22 mouse cellular contexts compared by ENCODE assay signal in the genomic region with DNA sequence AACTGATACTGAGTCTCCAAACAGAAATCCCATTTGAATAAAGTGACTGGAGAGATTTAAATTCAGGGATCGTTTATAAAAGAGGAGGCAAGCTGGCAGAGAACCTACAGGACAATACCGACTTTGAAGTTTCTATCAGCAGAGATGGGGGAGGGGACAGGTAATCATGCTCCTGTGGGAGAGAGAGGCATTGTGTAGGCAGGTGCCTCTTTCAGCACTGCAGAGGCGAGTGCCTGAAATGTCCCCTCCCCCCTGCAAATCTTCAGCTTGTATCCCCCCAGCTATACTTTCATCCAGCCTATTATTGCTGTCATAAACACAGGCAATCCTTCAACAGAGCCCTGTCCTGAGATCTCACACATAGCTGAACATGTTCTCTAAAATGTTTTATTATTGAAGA. TPM values are rescaled to one million over a fixed set of nuclear protein-coding genes. Genes with fewer than 3 reads are reported as not detected.
DNase-seq lines count a peak whose midpoint lies in the region; ATAC-seq and TF ChIP-seq lines count a peak whose summit lies in the region.
"Had no signal": no experiment of that assay in that cellular context is flagged by ENCODE, and none has a peak within 500 bp of the region (broad histone marks: within the 10 kb centered on the region; RNA-seq: fewer than 3 reads in every experiment).

No protein-coding gene starts in this region.

- H3K36me3 ChIP-seq in intestine, embryonic 15.5 days, result no peaks in the 10 kb centered on the region
- H3K36me3 ChIP-seq in intestine, postnatal 0 days (ENCODE audit: control insufficient read depth, insufficient read depth), result no peaks in the 10 kb centered on the region; the same call in 1 of the 2 replicates
- H3K36me3 ChIP-seq in midbrain, embryonic 13.5 days, result peaks cover 40% of the 10 kb centered on the region
- H3K36me3 ChIP-seq in midbrain, embryonic 11.5 days (ENCODE audit: control insufficient read depth, insufficient read depth, low read length), result peaks cover 3% of the 10 kb centered on the region; the same call in 1 of the 2 replicates
- peaks cover 11% of the 10 kb centered on the region; the same call in 1 of the 2 replicates for H3K36me3 ChIP-seq in midbrain, embryonic 15.5 days (replicated peaks)
- H3K36me3 ChIP-seq in midbrain, postnatal 0 days (ENCODE audit: insufficient read depth, low read length), result peaks cover 6% of the 10 kb centered on the region; the same call in 1 of the 2 replicates
- H3K36me3 ChIP-seq: embryonic facial prominence, embryonic 15.5 days had no signal

- H3K4me3 ChIP-seq in intestine, embryonic 15.5 days (replicated peaks), result no peak overlapping the region
- no peak overlapping the region for H3K4me3 ChIP-seq in intestine, postnatal 0 days (ENCODE audit: low read depth, low read length)
- no peak overlapping the region for H3K4me3 ChIP-seq in midbrain, embryonic 13.5 days (replicated peaks)
- no peak overlapping the region for H3K4me3 ChIP-seq in midbrain, embryonic 11.5 days (ENCODE audit: low read depth, low read length)
- no peak overlapping the region for H3K4me3 ChIP-seq in midbrain, embryonic 15.5 days
- no peak overlapping the region for H3K4me3 ChIP-seq in midbrain, postnatal 0 days (ENCODE audit: low read depth, low read length)
- H3K4me3 ChIP-seq: embryonic facial prominence, embryonic 15.5 days; erythroblast, embryonic 14.5 days; forebrain, embryonic 10.5 days; heart, adult 2 months; heart, embryonic 12.5 days; hindbrain, embryonic 10.5 days had no signal

- H3K4me2 ChIP-seq in intestine, embryonic 15.5 days (replicated peaks), result no peak overlapping the region
- H3K4me2 ChIP-seq in intestine, postnatal 0 days (replicated peaks; ENCODE audit: low read depth), result no peak overlapping the region
- no peak overlapping the region for H3K4me2 ChIP-seq in midbrain, embryonic 13.5 days (replicated peaks)
- H3K4me2 ChIP-seq in midbrain, embryonic 11.5 days, result no peak overlapping the region
- H3K4me2 ChIP-seq in midbrain, embryonic 15.5 days, result no peak overlapping the region
- no peak overlapping the region for H3K4me2 ChIP-seq in midbrain, postnatal 0 days (ENCODE audit: low read depth, low read length, poor library complexity, severe bottlenecking)
- H3K4me2 ChIP-seq: embryonic facial prominence, embryonic 15.5 days; heart, embryonic 12.5 days; hindbrain, embryonic 14.5 days had no signal

- H3K27me3 ChIP-seq in intestine, embryonic 15.5 days (replicated peaks), result no peaks in the 10 kb centered on the region
- H3K27me3 ChIP-seq in intestine, postnatal 0 days (replicated peaks; ENCODE audit: control insufficient read depth, insufficient read depth, low read length), result no peaks in the 10 kb centered on the region
- H3K27me3 ChIP-seq in midbrain, embryonic 13.5 days, result no peaks in the 10 kb centered on the region
- no peaks in the 10 kb centered on the region for H3K27me3 ChIP-seq in midbrain, embryonic 11.5 days (ENCODE audit: control insufficient read depth, insufficient read depth, low read length)
- no peaks in the 10 kb centered on the region for H3K27me3 ChIP-seq in midbrain, embryonic 15.5 days (replicated peaks)
- H3K27me3 ChIP-seq in midbrain, postnatal 0 days (ENCODE audit: insufficient read depth, low read length), result no peaks in the 10 kb centered on the region
- H3K27me3 ChIP-seq: embryonic facial prominence, embryonic 15.5 days; heart, embryonic 12.5 days had no signal

- no peak overlapping the region for H3K27ac ChIP-seq in intestine, embryonic 15.5 days
- H3K27ac ChIP-seq in intestine, postnatal 0 days (ENCODE audit: low read depth, low read length), result no peak overlapping the region; the same call in 1 of the 2 replicates
- no peak overlapping the region for H3K27ac ChIP-seq in midbrain, embryonic 13.5 days
- H3K27ac ChIP-seq in midbrain, embryonic 11.5 days (ENCODE audit: low read depth, low read length), result no peak overlapping the region
- H3K27ac ChIP-seq in midbrain, embryonic 15.5 days, result peak overlapping the region; percentile 50; the same call in 1 of the 2 replicates
- no peak overlapping the region for H3K27ac ChIP-seq in midbrain, postnatal 0 days (ENCODE audit: low read depth, low read length)
- H3K27ac ChIP-seq: embryonic facial prominence, embryonic 15.5 days; forebrain, embryonic 10.5 days; heart, adult 2 months; hindbrain, embryonic 10.5 days had no signal

- DNase-seq in midbrain, embryonic 11.5 days (ENCODE audit: low spot score, missing footprints), result no peak
- DNase-seq in midbrain, postnatal 0 days (ENCODE audit: low spot score), result no peak
- no peak for DNase-seq in natural killer cell, adult 2 months (ENCODE audit: low spot score in 2 of 2)
- DNase-seq: adrenal gland, adult 2 months; adrenal gland, postnatal 25 days; cerebellum, adult 11 months; cerebellum, adult 8-10 months; cerebellum, postnatal 14 days; embryo, embryonic 11 days; gastrocnemius, postnatal 10 days; heart, adult 2 months had no signal

- no peaks in the 10 kb centered on the region; the same call in 1 of the 2 replicates for H3K4me1 ChIP-seq in intestine, embryonic 15.5 days (replicated peaks)
- H3K4me1 ChIP-seq in intestine, postnatal 0 days (replicated peaks; ENCODE audit: control insufficient read depth, insufficient read depth, low read length), result peaks cover 6% of the 10 kb centered on the region; the same call in 1 of the 2 replicates
- H3K4me1 ChIP-seq in midbrain, embryonic 13.5 days (replicated peaks), result peaks cover 14% of the 10 kb centered on the region
- 0 out of 2 replicates have a peak, but pooled peaks cover 2% of the 10 kb centered on the region for H3K4me1 ChIP-seq in midbrain, embryonic 11.5 days (ENCODE audit: control insufficient read depth, insufficient read depth, low read length)
- H3K4me1 ChIP-seq in midbrain, embryonic 15.5 days, result peaks cover 10% of the 10 kb centered on the region; the same call in 1 of the 2 replicates
- H3K4me1 ChIP-seq in midbrain, postnatal 0 days (ENCODE audit: insufficient read depth, low read length), result no peaks in the 10 kb centered on the region

- no peak for TF ChIP-seq CTCF in intestine, postnatal 0 days (IDR thresholded peaks at IDR 0.05; ENCODE audit: low read depth)
- no peak for TF ChIP-seq CTCF in midbrain, postnatal 0 days (IDR thresholded peaks at IDR 0.05)

- 35% methylated on average over 3 of the region's 3 CpGs for WGBS in intestine, embryonic 15.5 days
- 23% methylated on average over 3 of the region's 3 CpGs for WGBS in intestine, postnatal 0 days
- 26% methylated on average over 3 of the region's 3 CpGs for WGBS in midbrain, embryonic 13.5 days
- 42% methylated on average over 3 of the region's 3 CpGs for WGBS in midbrain, embryonic 11.5 days
- 32% methylated on average over 3 of the region's 3 CpGs for WGBS in midbrain, embryonic 15.5 days
- 22% methylated on average over 3 of the region's 3 CpGs for WGBS in midbrain, postnatal 0 days

- no peak overlapping the region for H3K9ac ChIP-seq in intestine, embryonic 15.5 days
- no peak overlapping the region for H3K9ac ChIP-seq in intestine, postnatal 0 days (ENCODE audit: low read depth, low read length)
- H3K9ac ChIP-seq in midbrain, embryonic 13.5 days (replicated peaks), result no peak overlapping the region
- no peak overlapping the region for H3K9ac ChIP-seq in midbrain, embryonic 11.5 days (ENCODE audit: low read length)
- H3K9ac ChIP-seq in midbrain, embryonic 15.5 days, result no peak overlapping the region
- H3K9ac ChIP-seq in midbrain, postnatal 0 days (replicated peaks; ENCODE audit: low read length, poor library complexity, severe bottlenecking), result no peak overlapping the region
- H3K9ac ChIP-seq: embryonic facial prominence, embryonic 15.5 days; heart, embryonic 12.5 days; hindbrain, embryonic 14.5 days had no signal

- peak; percentile 22; the same call in 1 of the 2 replicates for ATAC-seq in intestine, embryonic 15.5 days
- no peak for ATAC-seq in intestine, postnatal 0 days
- ATAC-seq in midbrain, embryonic 13.5 days, result peak; percentile 59; the same call in 1 of the 2 replicates
- ATAC-seq in midbrain, embryonic 11.5 days (ENCODE audit: low FRiP score), result no peak
- peak; percentile 71 for ATAC-seq in midbrain, embryonic 15.5 days (replicated peaks)
- 0 out of 2 replicates have a peak, but pooled peaks have one; percentile 20 for ATAC-seq in midbrain, postnatal 0 days (ENCODE audit: low FRiP score)
- ATAC-seq: forebrain, embryonic 16.5 days had no signal

- no peaks in the 10 kb centered on the region for H3K9me3 ChIP-seq in intestine, embryonic 15.5 days
- no peaks in the 10 kb centered on the region for H3K9me3 ChIP-seq in intestine, postnatal 0 days (ENCODE audit: control insufficient read depth)
- no peaks in the 10 kb centered on the region for H3K9me3 ChIP-seq in midbrain, embryonic 13.5 days
- no peaks in the 10 kb centered on the region for H3K9me3 ChIP-seq in midbrain, embryonic 11.5 days (ENCODE audit: control insufficient read depth, low read length)
- no peaks in the 10 kb centered on the region for H3K9me3 ChIP-seq in midbrain, embryonic 15.5 days
- H3K9me3 ChIP-seq in midbrain, postnatal 0 days (ENCODE audit: low read length), result no peaks in the 10 kb centered on the region
- H3K9me3 ChIP-seq: embryonic facial prominence, embryonic 15.5 days; forebrain, embryonic 10.5 days; heart, embryonic 12.5 days; hindbrain, embryonic 10.5 days had no signal

RNA-seq across cellular contexts. Expression of a gene that starts 43.4 kb away (rescaled TPM):
- 3.2 and 3.3 TPM in 2 replicates for polyA plus RNA-seq in intestine, embryonic 15.5 days (2015; fragmentation: Nextera tagmentation; extraction: Ambion mirVana)
- polyA plus RNA-seq in intestine, postnatal 0 days (2015; fragmentation: Nextera tagmentation; extraction: Ambion mirVana), result 3.4 and 3.8 TPM in 2 replicates
- 15.3 and 15.8 TPM in 2 replicates for polyA plus RNA-seq in midbrain, embryonic 13.5 days (2015; fragmentation: Nextera tagmentation; extraction: Ambion mirVana)
- polyA plus RNA-seq in midbrain, embryonic 11.5 days (2014; fragmentation: Nextera tagmentation; extraction: Ambion mirVana), result 14.0 and 18.5 TPM in 2 replicates
- polyA plus RNA-seq in midbrain, embryonic 15.5 days (2015; fragmentation: Nextera tagmentation; extraction: Ambion mirVana), result 17.5 and 18.1 TPM in 2 replicates
- total RNA-seq in midbrain, postnatal 0 days (2014; rRNA removed), result 145 TPM in 2 replicates
- polyA plus RNA-seq in midbrain, postnatal 0 days (2015; fragmentation: Nextera tagmentation; extraction: Ambion mirVana), result 13.2 and 14.9 TPM in 2 replicates

Comparison
In these comparisons a context has a peak if more than half of its experiments do, and no peak if none do; other contexts are left out.
1. ATAC-seq: peak in intestine, embryonic 15.5 days (single experiment), midbrain, embryonic 13.5 days (single experiment), midbrain, embryonic 15.5 days (single experiment) and midbrain, postnatal 0 days (single experiment); none in intestine, postnatal 0 days (single experiment) and midbrain, embryonic 11.5 days (single experiment).